Mouse (Mus musculus): ENCODE measurements around the gene Abca1. TPM values are rescaled to one million over a fixed set of nuclear protein-coding genes. Genes with fewer than 3 reads are reported as not detected.

Abca1 gene
- polyA plus RNA-seq, 1 experiment from 2014 or later = 11.5 TPM

DNA sequence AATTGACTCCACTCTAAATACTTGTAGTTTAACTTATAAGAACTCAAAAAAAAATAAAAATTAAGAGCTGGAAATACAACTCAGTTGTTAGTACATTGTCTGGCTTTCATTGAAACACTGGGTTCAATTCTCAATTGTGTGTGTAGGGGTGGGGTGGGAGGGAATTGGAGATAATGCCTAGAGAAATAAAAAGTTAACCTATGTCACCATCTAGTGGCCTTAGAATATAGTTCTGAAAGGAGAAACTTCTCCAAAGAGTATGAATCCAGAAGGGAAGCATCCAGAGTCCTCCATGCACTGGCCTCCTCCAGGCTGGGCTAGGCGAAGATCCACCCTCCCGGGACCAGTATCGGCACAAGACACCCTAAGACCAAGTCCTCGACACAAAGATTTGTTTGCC lies 150.5 kb downstream of the Abca1 start:
- no peak for ATAC-seq (ENCODE audit: insufficient read depth)
- no peaks in the 10 kb centered on the region for H3K27me3 ChIP-seq
- H3K27ac ChIP-seq (replicated peaks) = no peak overlapping the region
- no peaks in the 10 kb centered on the region for H3K9me3 ChIP-seq (replicated peaks)
- H3K36me3 ChIP-seq (replicated peaks) = no peaks in the 10 kb centered on the region
- no peak overlapping the region for H3K4me2 ChIP-seq
- WGBS (ENCODE audit: insufficient replicate concordance) = 61% methylated on average over 4 of the region's 4 CpGs
- H3K9ac ChIP-seq = no peak overlapping the region
- no peak overlapping the region for H3K4me3 ChIP-seq (replicated peaks)
- peaks cover 13% of the 10 kb centered on the region for H3K4me1 ChIP-seq (replicated peaks)

GRCm38 (mm10) chr4:53000154-53000553 lies 159.5 kb downstream of the Abca1 start:
- H3K27ac ChIP-seq (replicated peaks) = no peak overlapping the region
- H3K4me1 ChIP-seq (replicated peaks) = no peaks in the 10 kb centered on the region
- no peaks in the 10 kb centered on the region for H3K27me3 ChIP-seq
- 18% methylated on average over 8 of the region's 8 CpGs for WGBS (ENCODE audit: insufficient replicate concordance)
- no peak for ATAC-seq (ENCODE audit: insufficient read depth)
- no peaks in the 10 kb centered on the region for H3K9me3 ChIP-seq (replicated peaks)
- no peak overlapping the region for H3K9ac ChIP-seq
- no peaks in the 10 kb centered on the region for H3K36me3 ChIP-seq (replicated peaks)
- H3K4me2 ChIP-seq = no peak overlapping the region
- no peak overlapping the region for H3K4me3 ChIP-seq (replicated peaks)

GRCm38 (mm10) chr4:52999449-52999848 lies 160.2 kb downstream of the Abca1 start:
- Histone ChIP-seq H3K4me2 (no peak overlapping the region), H3K9ac (no peak overlapping the region), H3K27me3 (no peaks in the 10 kb centered on the region), H3K27ac (replicated peaks) (no peak overlapping the region), H3K9me3 (replicated peaks) (no peaks in the 10 kb centered on the region), H3K4me3 (replicated peaks) (no peak overlapping the region), H3K4me1 (replicated peaks) (no peaks in the 10 kb centered on the region), H3K36me3 (replicated peaks) (no peaks in the 10 kb centered on the region)
- WGBS (ENCODE audit: insufficient replicate concordance) = 77% methylated on average over 6 of the region's 6 CpGs
- no peak for ATAC-seq (ENCODE audit: insufficient read depth)

- Histone ChIP-seq H3K4me1 (replicated peaks) (no peaks in the 10 kb centered on the region), H3K9me3 (replicated peaks) (no peaks in the 10 kb centered on the region), H3K4me3 (replicated peaks) (no peak within 1 kb of the TSS), H3K4me2 (no peak within 1 kb of the TSS), H3K27me3 (no peaks in the 10 kb centered on the region), H3K9ac (no peak within 1 kb of the TSS), H3K27ac (replicated peaks) (no peak within 1 kb of the TSS), H3K36me3 (replicated peaks) (no peaks in the 10 kb centered on the region)
- no peak for ATAC-seq (ENCODE audit: insufficient read depth)
- WGBS (ENCODE audit: insufficient replicate concordance) = 24% methylated on average over 12 of the region's 12 CpGs
These were observed 170.4 kb downstream of the Abca1 start, which contains the start of gene Nipsnap3a for GRCm38 (mm10) chr4:52989248-52989647. Nipsnap3a (plus strand) TSS chr4:52989272.

DNA sequence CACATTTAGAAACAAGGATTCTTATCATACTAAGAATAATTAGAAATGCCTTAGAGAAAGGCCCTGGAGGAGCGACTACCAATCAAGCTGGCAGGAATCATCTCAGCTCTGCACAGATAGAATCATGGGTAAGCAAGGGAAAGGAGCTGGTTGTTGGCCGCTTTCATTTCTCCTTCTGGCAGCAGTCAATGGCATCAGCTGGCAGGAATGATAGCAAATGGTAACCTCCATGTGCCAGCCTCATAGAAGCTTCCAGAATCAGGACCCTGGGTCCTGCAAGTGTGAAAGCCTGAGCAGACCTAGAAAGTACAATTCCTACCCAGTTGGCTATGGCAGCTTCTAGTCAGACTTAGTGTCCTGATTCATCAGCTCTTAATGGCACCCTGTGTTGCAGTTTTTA lies 173.4 kb downstream of the Abca1 start:
- WGBS (ENCODE audit: insufficient replicate concordance) = 61% methylated on average over 2 of the region's 2 CpGs

DNA sequence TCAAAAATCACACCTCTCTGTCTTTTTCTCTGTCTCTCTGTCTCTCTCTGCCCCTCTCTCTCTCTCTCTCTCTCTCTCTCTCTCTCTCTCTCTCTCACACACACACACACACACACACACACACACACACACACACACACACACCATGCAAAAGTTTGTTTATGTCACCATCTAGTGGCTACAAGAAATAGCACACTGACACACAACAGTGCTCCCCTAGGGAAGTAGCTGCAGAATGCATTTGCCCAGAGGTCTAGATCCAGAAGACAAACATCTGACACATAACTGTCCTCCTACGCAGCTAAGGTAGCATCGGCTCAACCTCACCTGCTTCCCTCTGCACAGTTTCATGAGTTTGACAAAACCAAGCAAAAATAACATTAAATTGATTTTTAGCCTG lies 174.5 kb downstream of the Abca1 start:
- H3K36me3 ChIP-seq (replicated peaks) = no peaks in the 10 kb centered on the region
- H3K4me2 ChIP-seq = no peak overlapping the region
- H3K9ac ChIP-seq = no peak overlapping the region
- no peaks in the 10 kb centered on the region for H3K4me1 ChIP-seq (replicated peaks)
- H3K27me3 ChIP-seq = no peaks in the 10 kb centered on the region
- no peak for ATAC-seq (ENCODE audit: insufficient read depth)
- no peak overlapping the region for H3K4me3 ChIP-seq (replicated peaks)
- no peaks in the 10 kb centered on the region for H3K9me3 ChIP-seq (replicated peaks)
- no peak overlapping the region for H3K27ac ChIP-seq (replicated peaks)
- 47% methylated on average over 2 of the region's 2 CpGs for WGBS (ENCODE audit: insufficient replicate concordance)

More for the DNA sequence above, 173.4 kb downstream of the Abca1 start:
- H3K9ac ChIP-seq = no peak overlapping the region
- H3K4me2 ChIP-seq = no peak overlapping the region
- no peaks in the 10 kb centered on the region for H3K27me3 ChIP-seq
- no peak for ATAC-seq (ENCODE audit: insufficient read depth)
- H3K27ac ChIP-seq (replicated peaks) = no peak overlapping the region
- no peaks in the 10 kb centered on the region for H3K4me1 ChIP-seq (replicated peaks)
- no peak overlapping the region for H3K4me3 ChIP-seq (replicated peaks)
- H3K9me3 ChIP-seq (replicated peaks) = no peaks in the 10 kb centered on the region
- H3K36me3 ChIP-seq (replicated peaks) = no peaks in the 10 kb centered on the region

Other genes starting within 250 kb of the Abca1 start
- gene Olfr272, start 240.7 kb downstream of the Abca1 start, polyA plus RNA-seq (2015; fragmentation: Nextera tagmentation; extraction: Ambion mirVana) = not detected in 2 replicates
- gene Olfr270, start 195.3 kb downstream of the Abca1 start, polyA plus RNA-seq (2015; fragmentation: Nextera tagmentation; extraction: Ambion mirVana) = not detected in 2 replicates
- not detected in 2 replicates for gene Nipsnap3a, start 170.6 kb downstream of the Abca1 start, polyA plus RNA-seq (2015; fragmentation: Nextera tagmentation; extraction: Ambion mirVana)
- 32.2 and 36.8 TPM in 2 replicates for gene Nipsnap3b, start 148.0 kb downstream of the Abca1 start, polyA plus RNA-seq (2015; fragmentation: Nextera tagmentation; extraction: Ambion mirVana)

All from liver, embryonic 15.5 days (tissue).